ENCODE assay signal across 20 mouse cellular contexts in the genomic region with DNA sequence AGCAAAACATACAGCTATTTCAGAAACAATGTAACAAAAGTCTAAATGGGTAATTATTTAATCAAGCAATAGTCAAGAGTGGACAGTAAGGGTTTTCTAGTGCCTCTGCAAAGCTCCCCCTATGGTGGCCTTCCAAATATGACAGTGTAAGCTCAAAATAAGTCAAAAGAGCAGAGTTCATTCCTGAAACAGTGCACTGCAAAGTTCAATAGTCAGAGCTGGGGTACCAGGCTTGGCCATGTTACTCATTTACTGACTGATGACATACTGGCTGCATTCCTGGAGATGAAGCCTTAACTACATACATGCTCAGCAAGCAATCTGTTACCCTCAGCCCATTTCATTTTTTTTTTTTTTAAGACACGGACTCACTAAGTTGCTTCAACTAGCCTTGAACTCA.
DNase-seq lines count a peak whose midpoint lies in the region; ATAC-seq and TF ChIP-seq lines count a peak whose summit lies in the region.
"Had no signal": no experiment of that assay in that cellular context is flagged by ENCODE, and none has a peak within 500 bp of the region (broad histone marks: within the 10 kb centered on the region; RNA-seq: fewer than 3 reads in every experiment).

No protein-coding gene starts in this region.

- H3K4me2 ChIP-seq in kidney, embryonic 16.5 days (replicated peaks; ENCODE audit: low read depth, low read length): no peak overlapping the region
- H3K4me2 ChIP-seq in liver, embryonic 12.5 days: no peak overlapping the region
- no peak overlapping the region for H3K4me2 ChIP-seq in stomach, postnatal 0 days (replicated peaks; ENCODE audit: low read depth)
- H3K4me2 ChIP-seq: heart, embryonic 15.5 days; limb, embryonic 15.5 days had no signal

- no peaks in the 10 kb centered on the region for H3K27me3 ChIP-seq in liver, adult 2 months (ENCODE audit: control insufficient read depth, insufficient read depth, low read length)
- H3K27me3 ChIP-seq in kidney, embryonic 16.5 days (ENCODE audit: insufficient read depth, low read length): no peaks in the 10 kb centered on the region
- no peaks in the 10 kb centered on the region for H3K27me3 ChIP-seq in liver, embryonic 12.5 days (replicated peaks)
- H3K27me3 ChIP-seq in stomach, postnatal 0 days (ENCODE audit: control insufficient read depth, insufficient read depth, low read length): no peaks in the 10 kb centered on the region
- H3K27me3 ChIP-seq: CH12.LX; heart, embryonic 15.5 days; limb, embryonic 15.5 days had no signal

- TF ChIP-seq EP300 in stomach, postnatal 0 days (optimal IDR thresholded peaks at IDR 0.05): no peak

- peak overlapping the region; percentile 62 for H3K27ac ChIP-seq in liver, adult 2 months (replicated peaks; ENCODE audit: insufficient read depth, low read depth, low read length)
- peak overlapping the region; percentile 26; the same call in 1 of the 2 replicates for H3K27ac ChIP-seq in kidney, embryonic 16.5 days (ENCODE audit: low read length)
- no peak overlapping the region for H3K27ac ChIP-seq in liver, embryonic 12.5 days
- H3K27ac ChIP-seq in stomach, postnatal 0 days (replicated peaks): no peak overlapping the region
- H3K27ac ChIP-seq: heart, embryonic 15.5 days; hindbrain, postnatal 0 days; limb, embryonic 15.5 days had no signal

- DNase-seq in liver, adult 2 months (ENCODE audit: extremely low read depth, low read depth, low spot score): peak; percentile 98
- no peak for DNase-seq in liver
- no peak for DNase-seq in adrenal gland, postnatal 14 days
- DNase-seq in frontal cortex, adult 2 months (ENCODE audit: extremely low spot score in 1 of 2, low spot score in 1 of 2): no peak
- no peak for DNase-seq in stomach, postnatal 0 days (ENCODE audit: low spot score)
- no peak for DNase-seq in thymus, postnatal 10 days (ENCODE audit: low spot score in 2 of 2)
- DNase-seq: cerebellum, adult 8-10 months; gastrocnemius, postnatal 10 days; heart, adult 18-20 months; layer of hippocampus, postnatal 36 days; lung, postnatal 10 days; midbrain, embryonic 14.5 days; spleen, adult 18-20 months had no signal

- TF ChIP-seq POLR2A in liver, adult 2 months (IDR thresholded peaks at IDR 0.05; ENCODE audit: extremely low read depth, insufficient read depth, low read length): no peak

- no peaks in the 10 kb centered on the region for H3K9me3 ChIP-seq in kidney, embryonic 16.5 days (ENCODE audit: low read length)
- H3K9me3 ChIP-seq in liver, embryonic 12.5 days (replicated peaks): no peaks in the 10 kb centered on the region
- H3K9me3 ChIP-seq in stomach, postnatal 0 days (ENCODE audit: control insufficient read depth, low read length): no peaks in the 10 kb centered on the region
- H3K9me3 ChIP-seq: limb, embryonic 15.5 days had no signal

- no peak for TF ChIP-seq CTCF in liver, adult 2 months (IDR thresholded peaks at IDR 0.05; ENCODE audit: low read depth, low read length)
- TF ChIP-seq CTCF in stomach, postnatal 0 days (IDR thresholded peaks at IDR 0.05; ENCODE audit: low read depth): no peak

- 19% methylated on average over 1 of the region's 1 CpGs for WGBS in liver, adult 2 months
- 79% methylated on average over 1 of the region's 1 CpGs for WGBS in kidney, embryonic 16.5 days
- WGBS in liver, embryonic 12.5 days (ENCODE audit: insufficient replicate concordance): 59% methylated on average over 1 of the region's 1 CpGs
- WGBS in stomach, postnatal 0 days: 91% methylated on average over 1 of the region's 1 CpGs

- no peaks in the 10 kb centered on the region; the same call in 1 of the 2 replicates for H3K79me2 ChIP-seq in liver, adult 2 months (ENCODE audit: control insufficient read depth, insufficient read depth, low read length)

- peaks cover 29% of the 10 kb centered on the region for H3K4me1 ChIP-seq in liver, adult 2 months (ENCODE audit: control insufficient read depth, insufficient read depth, low read length)
- H3K4me1 ChIP-seq in kidney, embryonic 16.5 days (ENCODE audit: insufficient read depth, low read length): no peaks in the 10 kb centered on the region
- no peaks in the 10 kb centered on the region for H3K4me1 ChIP-seq in liver, embryonic 12.5 days
- H3K4me1 ChIP-seq in stomach, postnatal 0 days (replicated peaks; ENCODE audit: control insufficient read depth, insufficient read depth): no peaks in the 10 kb centered on the region
- H3K4me1 ChIP-seq: heart, embryonic 15.5 days; limb, embryonic 15.5 days had no signal

- H3K36me3 ChIP-seq in liver, adult 2 months (ENCODE audit: control insufficient read depth, insufficient read depth, low read length): peaks cover 29% of the 10 kb centered on the region
- peaks cover 23% of the 10 kb centered on the region for H3K36me3 ChIP-seq in kidney, embryonic 16.5 days (ENCODE audit: insufficient read depth, low read length)
- peaks cover 36% of the 10 kb centered on the region for H3K36me3 ChIP-seq in liver, embryonic 12.5 days
- peaks cover 4% of the 10 kb centered on the region; the same call in 1 of the 2 replicates for H3K36me3 ChIP-seq in stomach, postnatal 0 days (ENCODE audit: control insufficient read depth, insufficient read depth, low read length)

- ATAC-seq in kidney, embryonic 16.5 days (ENCODE audit: low FRiP score, low TSS enrichment): peak; percentile 80
- ATAC-seq in liver, embryonic 12.5 days: peak; percentile 37; the same call in 1 of the 2 replicates
- ATAC-seq in stomach, postnatal 0 days (ENCODE audit: low FRiP score, low TSS enrichment): no peak
- ATAC-seq: hindbrain, postnatal 0 days had no signal

- no peak overlapping the region for H3K4me3 ChIP-seq in liver, adult 2 months (ENCODE audit: insufficient read depth, low read depth, low read length)
- no peak overlapping the region for H3K4me3 ChIP-seq in kidney, embryonic 16.5 days (ENCODE audit: low read length)
- no peak overlapping the region for H3K4me3 ChIP-seq in liver, embryonic 12.5 days
- H3K4me3 ChIP-seq in stomach, postnatal 0 days (ENCODE audit: low read depth, low read length): no peak overlapping the region
- H3K4me3 ChIP-seq: heart, embryonic 15.5 days; limb, embryonic 15.5 days; myocyte had no signal

- no peak overlapping the region for H3K9ac ChIP-seq in liver, adult 2 months (ENCODE audit: low read depth, low read length)
- no peak overlapping the region for H3K9ac ChIP-seq in kidney, embryonic 16.5 days (replicated peaks; ENCODE audit: low read length)
- H3K9ac ChIP-seq in liver, embryonic 12.5 days: no peak overlapping the region
- no peak overlapping the region for H3K9ac ChIP-seq in stomach, postnatal 0 days (ENCODE audit: low read length)
- H3K9ac ChIP-seq: heart, embryonic 15.5 days; limb, embryonic 15.5 days had no signal

Comparison
In these comparisons a context has a peak if more than half of its experiments do, and no peak if none do; other contexts are left out.
1. H3K27ac ChIP-seq: peak in liver, adult 2 months (single experiment) and kidney, embryonic 16.5 days (single experiment); none in liver, embryonic 12.5 days (single experiment) and stomach, postnatal 0 days (single experiment).